Mouse (Mus musculus): ENCODE data around the gene Ccdc93.

Gene Ccdc93

DNA sequence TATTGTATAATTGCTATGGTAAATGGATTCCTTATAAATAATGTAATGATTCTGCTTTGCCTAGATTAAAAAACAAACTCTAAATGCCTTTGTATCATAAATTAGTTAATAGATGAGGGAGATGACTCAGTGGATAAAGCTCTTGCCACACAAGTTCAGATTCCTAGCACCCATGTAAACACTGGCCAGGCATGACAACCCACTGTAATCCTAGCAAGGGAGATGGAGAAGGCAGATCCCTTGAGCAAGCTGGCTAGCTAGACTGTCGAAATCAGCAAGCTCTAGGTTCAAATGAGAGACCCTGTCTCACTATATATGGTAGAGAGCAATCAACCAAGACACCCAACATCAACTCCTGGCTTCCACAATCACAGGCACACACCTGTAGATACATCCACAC, 87.8 kb downstream of the Ccdc93 start:
- no peak for DNase-seq (ENCODE audit: low spot score in 2 of 2)

DNA sequence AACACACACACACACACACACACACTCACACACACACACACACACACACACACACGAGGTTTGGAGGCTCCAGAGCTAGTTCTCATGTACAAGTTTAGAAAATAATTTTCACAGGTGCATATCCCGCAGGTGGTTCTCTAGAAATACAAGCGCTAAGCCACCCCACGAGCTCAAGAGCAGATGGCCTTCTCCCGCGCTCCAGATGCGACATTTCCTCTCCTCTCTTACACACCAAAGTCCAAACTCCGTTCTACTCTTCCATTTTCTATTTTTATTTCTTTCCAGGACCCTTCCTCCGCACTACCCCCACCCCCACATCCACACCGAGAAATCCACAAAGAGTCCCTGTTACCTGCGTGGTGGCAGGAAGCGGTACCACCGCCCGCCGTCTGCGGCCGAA, 96.2 kb downstream of the Ccdc93 start:
- DNase-seq (ENCODE audit: low spot score in 2 of 2): peak; percentile 42 to 45

- DNase-seq (ENCODE audit: low spot score in 2 of 2): no peak
Measured at GRCm38 (mm10) chr1:121527600-121528398, 97.0 kb downstream of the Ccdc93 start.

- DNase-seq (ENCODE audit: low spot score in 2 of 2): no peak
Measured at GRCm38 (mm10) chr1:121528399-121528720, 97.5 kb downstream of the Ccdc93 start, which contains the start of gene Htr5b. Htr5b (minus strand) TSS chr1:121528465.

- DNase-seq (ENCODE audit: low spot score in 2 of 2): no peak
Measured at GRCm38 (mm10) chr1:121529286-121529685, 98.4 kb downstream of the Ccdc93 start.

DNA sequence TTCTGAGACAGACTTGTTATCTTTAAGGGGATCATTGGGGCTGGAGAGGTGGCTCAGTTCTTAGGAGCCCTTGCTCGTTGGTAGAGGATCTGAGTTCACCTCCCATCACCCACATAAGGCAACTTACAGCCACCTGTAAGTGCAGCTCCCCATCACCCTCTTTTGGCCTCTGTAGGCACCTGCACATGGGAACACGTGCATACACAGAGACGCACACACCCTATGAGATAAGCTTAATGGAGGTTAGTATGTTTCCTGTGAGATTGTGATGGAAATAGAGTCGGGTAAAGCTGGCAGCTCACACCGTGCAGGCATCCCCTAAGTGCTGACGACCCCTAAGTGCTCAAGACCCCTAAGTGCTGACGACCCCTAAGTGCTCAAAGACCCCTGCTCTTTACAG, 100.6 kb downstream of the Ccdc93 start:
- no peak for DNase-seq (ENCODE audit: low spot score in 2 of 2)

GRCm38 (mm10) chr1:121540361-121540760, 109.5 kb downstream of the Ccdc93 start:
- DNase-seq (ENCODE audit: low spot score in 2 of 2): no peak

GRCm38 (mm10) chr1:121546844-121547243, 116.0 kb downstream of the Ccdc93 start:
- no peak for DNase-seq (ENCODE audit: low spot score in 2 of 2)

GRCm38 (mm10) chr1:121548667-121549066, 117.8 kb downstream of the Ccdc93 start:
- no peak for DNase-seq (ENCODE audit: low spot score in 2 of 2)

- DNase-seq (ENCODE audit: low spot score in 2 of 2): no peak
Measured at GRCm38 (mm10) chr1:121549456-121549855, 118.6 kb downstream of the Ccdc93 start.

- no peak for DNase-seq (ENCODE audit: low spot score in 2 of 2)
Measured at GRCm38 (mm10) chr1:121550801-121551456, 120.1 kb downstream of the Ccdc93 start.

- DNase-seq (ENCODE audit: low spot score in 2 of 2): no peak
Measured at GRCm38 (mm10) chr1:121551457-121551835, 120.6 kb downstream of the Ccdc93 start.

All from right cerebral cortex, postnatal 36 days (tissue).